19 mouse cellular contexts compared by ENCODE assay signal in the genomic region with DNA sequence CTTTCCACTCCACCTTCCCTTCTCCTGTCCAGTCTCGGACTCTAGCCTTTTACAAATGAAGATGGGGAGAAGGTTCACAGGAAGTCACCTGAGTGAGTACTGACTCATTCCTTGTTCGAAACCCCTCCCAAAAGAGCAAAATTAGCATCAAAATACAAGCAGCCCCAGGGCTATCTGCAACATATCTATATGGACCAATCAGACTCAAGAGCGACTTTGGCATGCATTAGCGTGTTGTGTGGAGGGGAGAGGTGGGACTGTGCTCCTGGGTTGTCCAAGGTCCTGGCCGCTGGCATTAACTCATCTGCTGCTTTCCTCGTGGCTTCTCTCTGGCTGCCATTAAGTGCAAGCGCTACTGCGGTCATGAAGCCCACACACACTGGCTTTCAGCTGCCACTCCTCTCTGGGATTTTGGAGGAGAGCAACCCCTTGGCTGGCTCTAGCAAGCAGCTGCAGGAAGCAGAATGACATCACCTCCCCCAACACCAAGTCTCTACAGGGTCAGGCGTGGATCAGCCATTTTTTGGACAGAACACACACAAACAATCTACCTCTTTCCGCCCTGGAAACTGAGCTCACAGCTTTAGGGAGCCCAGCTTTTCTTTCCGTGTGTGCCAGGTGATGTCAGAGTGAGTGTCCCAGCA. TPM values are rescaled to one million over a fixed set of nuclear protein-coding genes. Genes with fewer than 3 reads are reported as not detected.
DNase-seq lines count a peak whose midpoint lies in the region; ATAC-seq lines count a peak whose summit lies in the region.
"Had no signal": no experiment of that assay in that cellular context is flagged by ENCODE, and none has a peak within 500 bp of the region (broad histone marks: within the 10 kb centered on the region; RNA-seq: fewer than 3 reads in every experiment).

No protein-coding gene starts in this region.

- H3K36me3 ChIP-seq in heart, embryonic 10.5 days = no peaks in the 10 kb centered on the region
- peaks cover 65% of the 10 kb centered on the region for H3K36me3 ChIP-seq in megakaryocyte, embryonic 14.5 days (replicated peaks; ENCODE audit: low read length)
- no peaks in the 10 kb centered on the region for H3K36me3 ChIP-seq in forebrain, embryonic 13.5 days (ENCODE audit: poor library complexity, severe bottlenecking)
- H3K36me3 ChIP-seq: forebrain, embryonic 15.5 days; liver, embryonic 12.5 days; midbrain, embryonic 15.5 days had no signal

- no peaks in the 10 kb centered on the region for H3K27me3 ChIP-seq in heart, embryonic 10.5 days (ENCODE audit: insufficient read depth, poor library complexity, severe bottlenecking)
- no peaks in the 10 kb centered on the region for H3K27me3 ChIP-seq in megakaryocyte, embryonic 14.5 days (replicated peaks)
- no peaks in the 10 kb centered on the region for H3K27me3 ChIP-seq in forebrain, embryonic 13.5 days
- H3K27me3 ChIP-seq: forebrain, embryonic 15.5 days; liver, embryonic 12.5 days; midbrain, embryonic 15.5 days had no signal

- no peak for ATAC-seq in megakaryocyte, adult 5-6 weeks (ENCODE audit: poor library complexity, severe bottlenecking)
- ATAC-seq in forebrain, embryonic 13.5 days = no peak
- ATAC-seq: activated CD4-positive, CD25-positive, alpha-beta regulatory T cell, adult 4 months; forebrain, embryonic 15.5 days; liver, embryonic 12.5 days; midbrain, embryonic 15.5 days had no signal

- no peak overlapping the region for H3K4me3 ChIP-seq in heart, embryonic 10.5 days
- peak overlapping the region; percentile 31 for H3K4me3 ChIP-seq in megakaryocyte, embryonic 14.5 days (replicated peaks)
- H3K4me3 ChIP-seq in forebrain, embryonic 13.5 days = no peak overlapping the region
- H3K4me3 ChIP-seq: erythroblast, embryonic 14.5 days; forebrain, embryonic 15.5 days; liver, embryonic 12.5 days; midbrain, embryonic 15.5 days had no signal

- no peak overlapping the region for H3K9ac ChIP-seq in forebrain, embryonic 13.5 days
- H3K9ac ChIP-seq: forebrain, embryonic 15.5 days; hindbrain, embryonic 14.5 days; liver, embryonic 12.5 days; midbrain, embryonic 15.5 days had no signal

- peak; percentile 95 for DNase-seq in heart, adult 11 months
- no peak for DNase-seq in heart, embryonic 10.5 days (ENCODE audit: low spot score)
- DNase-seq in heart, adult 8-10 months (ENCODE audit: low spot score) = peak; percentile 32
- DNase-seq in skeletal muscle tissue, adult 2 months (ENCODE audit: low read depth, low spot score) = peak; percentile 57
- DNase-seq in Muller cell, postnatal 12 days (ENCODE audit: inconsistent ontology term) = no peak
- DNase-seq: adrenal gland, postnatal 25 days; cerebellum, adult 8-10 months; embryo, embryonic 11 days; kidney, adult 11 months; kidney, postnatal 14 days had no signal

- no peak overlapping the region for H3K4me2 ChIP-seq in forebrain, embryonic 13.5 days
- H3K4me2 ChIP-seq: forebrain, embryonic 15.5 days; hindbrain, embryonic 14.5 days; liver, embryonic 12.5 days; midbrain, embryonic 15.5 days had no signal

- no peaks in the 10 kb centered on the region for H3K9me3 ChIP-seq in heart, embryonic 10.5 days
- H3K9me3 ChIP-seq in megakaryocyte, embryonic 14.5 days = no peaks in the 10 kb centered on the region
- no peaks in the 10 kb centered on the region for H3K9me3 ChIP-seq in forebrain, embryonic 13.5 days (replicated peaks)
- H3K9me3 ChIP-seq: forebrain, embryonic 15.5 days; liver, embryonic 12.5 days; midbrain, embryonic 15.5 days had no signal

- H3K4me1 ChIP-seq in heart, embryonic 10.5 days = peaks cover 8% of the 10 kb centered on the region
- H3K4me1 ChIP-seq in megakaryocyte, embryonic 14.5 days = peaks cover 96% of the 10 kb centered on the region
- no peaks in the 10 kb centered on the region for H3K4me1 ChIP-seq in forebrain, embryonic 13.5 days
- H3K4me1 ChIP-seq: forebrain, embryonic 15.5 days; midbrain, embryonic 15.5 days had no signal

- no peak overlapping the region for H3K27ac ChIP-seq in heart, embryonic 10.5 days
- no peak overlapping the region for H3K27ac ChIP-seq in forebrain, embryonic 13.5 days
- H3K27ac ChIP-seq: forebrain, embryonic 15.5 days; hindbrain, embryonic 14.5 days; liver, embryonic 12.5 days; midbrain, embryonic 15.5 days had no signal

- 81% methylated on average over 11 of the region's 11 CpGs for WGBS in heart, embryonic 10.5 days
- 89% methylated on average over 11 of the region's 11 CpGs for WGBS in forebrain, embryonic 13.5 days

RNA-seq across cellular contexts. Expression of a gene that starts 47.4 kb away (rescaled TPM):
- polyA plus RNA-seq in heart, embryonic 10.5 days (2016; fragmentation: Nextera tagmentation; extraction: Ambion mirVana) = 37.8 and 47.0 TPM in 2 replicates
- 258 and 405 TPM in 2 replicates for polyA plus RNA-seq in megakaryocyte, embryonic 14.5 days (2012; ENCODE audit: insufficient read depth, low replicate concordance)
- 27.3 and 28.8 TPM in 2 replicates for total RNA-seq in megakaryocyte, adult 5-6 weeks (2015)
- total RNA-seq in megakaryocyte, adult 5-6 weeks (2017) = 32.7 and 37.6 TPM in 2 replicates
- total RNA-seq in heart, adult 8-10 months (2022) = 10 to 100 TPM in 2 of 4 experiments, 1 to 10 TPM in 2; 8.2 to 44.4 (median 9.2) TPM
- polyA plus RNA-seq in forebrain, embryonic 13.5 days (2015; fragmentation: Nextera tagmentation; extraction: Ambion mirVana) = 5.9 and 9.2 TPM in 2 replicates
- polyA plus RNA-seq: activated CD4-positive, CD25-positive, alpha-beta regulatory T cell, adult 4 months had no signal

Comparison
In these comparisons a context has a peak if more than half of its experiments do, and no peak if none do; other contexts are left out.
1. DNase-seq: peak in heart, adult 11 months (single experiment), heart, adult 8-10 months (single experiment) and skeletal muscle tissue, adult 2 months (single experiment); none in heart, embryonic 10.5 days (single experiment) and Muller cell, postnatal 12 days (single experiment).